Mouse (Mus musculus): Measurements from ENCODE around the gene Peli2. TPM values are rescaled to one million over a fixed set of nuclear protein-coding genes. Genes with fewer than 3 reads are reported as not detected.

Gene Peli2
- total RNA-seq, 2 experiments from 2014 or later = 18.5 to 25.2 TPM

- intact Hi-C loops (cut with DNase I) = loop anchor here (5.0 kb wide), 2 partner anchors 233 to 372 kb away; no protein-coding TSS in a partner anchor
- DNase-seq (ENCODE audit: low spot score in 2 of 2) = no peak
Measured at GRCm38 (mm10) chr14:48124011-48124410, 3.4 kb downstream of the Peli2 start.

GRCm38 (mm10) chr14:48124816-48125215 is 4.2 kb downstream of the Peli2 start:
- intact Hi-C loops (cut with DNase I) = loop anchor here (5.0 kb wide), 2 partner anchors 232 to 373 kb away; no protein-coding TSS in a partner anchor

GRCm38 (mm10) chr14:48125971-48126370 is 5.3 kb downstream of the Peli2 start:
- DNase-seq (ENCODE audit: low spot score in 2 of 2) = no peak
- intact Hi-C loops (cut with DNase I) = no loop called here

More at GRCm38 (mm10) chr14:48124816-48125215, 4.2 kb downstream of the Peli2 start:
- DNase-seq (ENCODE audit: low spot score in 2 of 2) = no peak

- intact Hi-C loops (cut with DNase I) = no loop called here
Measured at GRCm38 (mm10) chr14:48126931-48127330, 6.3 kb downstream of the Peli2 start.

GRCm38 (mm10) chr14:48127609-48128185 is 7.1 kb downstream of the Peli2 start:
- intact Hi-C loops (cut with DNase I) = no loop called here

More at GRCm38 (mm10) chr14:48126931-48127330, 6.3 kb downstream of the Peli2 start:
- no peak for DNase-seq (ENCODE audit: low spot score in 2 of 2)

GRCm38 (mm10) chr14:48128701-48129100 is 8.1 kb downstream of the Peli2 start:
- DNase-seq (ENCODE audit: low spot score in 2 of 2) = no peak
- intact Hi-C loops (cut with DNase I) = no loop called here

More at GRCm38 (mm10) chr14:48127609-48128185, 7.1 kb downstream of the Peli2 start:
- no peak for DNase-seq (ENCODE audit: low spot score in 2 of 2)

GRCm38 (mm10) chr14:48130021-48130420 is 9.4 kb downstream of the Peli2 start:
- no peak for DNase-seq (ENCODE audit: low spot score in 2 of 2)
- intact Hi-C loops (cut with DNase I) = no loop called here

- intact Hi-C loops (cut with DNase I) = no loop called here
- no peak for DNase-seq (ENCODE audit: low spot score in 2 of 2)
Measured at GRCm38 (mm10) chr14:48130761-48131575, 10.3 kb downstream of the Peli2 start.

GRCm38 (mm10) chr14:48131576-48131922 is 10.9 kb downstream of the Peli2 start:
- peak in 1 of 2 experiments; percentile 16 for DNase-seq (ENCODE audit: low spot score in 2 of 2)
- intact Hi-C loops (cut with DNase I) = no loop called here

GRCm38 (mm10) chr14:48132241-48132640 is 11.6 kb downstream of the Peli2 start:
- no peak for DNase-seq (ENCODE audit: low spot score in 2 of 2)
- intact Hi-C loops (cut with DNase I) = no loop called here

GRCm38 (mm10) chr14:48132865-48133802 is 12.5 kb downstream of the Peli2 start:
- no peak for DNase-seq (ENCODE audit: low spot score in 2 of 2)
- intact Hi-C loops (cut with DNase I) = no loop called here

GRCm38 (mm10) chr14:48134344-48134743 is 13.7 kb downstream of the Peli2 start:
- intact Hi-C loops (cut with DNase I) = no loop called here
- DNase-seq (ENCODE audit: low spot score in 2 of 2) = no peak

GRCm38 (mm10) chr14:48135816-48136345 is 15.3 kb downstream of the Peli2 start:
- intact Hi-C loops (cut with DNase I) = no loop called here
- DNase-seq (ENCODE audit: low spot score in 2 of 2) = no peak

GRCm38 (mm10) chr14:48137731-48138130 is 17.1 kb downstream of the Peli2 start:
- intact Hi-C loops (cut with DNase I) = no loop called here
- DNase-seq (ENCODE audit: low spot score in 2 of 2) = no peak

GRCm38 (mm10) chr14:48138138-48138537 is 17.5 kb downstream of the Peli2 start:
- DNase-seq (ENCODE audit: low spot score in 2 of 2) = no peak
- intact Hi-C loops (cut with DNase I) = no loop called here

- intact Hi-C loops (cut with DNase I) = no loop called here
- DNase-seq (ENCODE audit: low spot score in 2 of 2) = no peak
Measured at GRCm38 (mm10) chr14:48139409-48139808, 18.8 kb downstream of the Peli2 start.

GRCm38 (mm10) chr14:48141694-48142093 is 21.1 kb downstream of the Peli2 start:
- intact Hi-C loops (cut with DNase I) = no loop called here
- DNase-seq (ENCODE audit: low spot score in 2 of 2) = no peak

GRCm38 (mm10) chr14:48142696-48143095 is 22.1 kb downstream of the Peli2 start:
- intact Hi-C loops (cut with DNase I) = no loop called here
- no peak for DNase-seq (ENCODE audit: low spot score in 2 of 2)

- DNase-seq (ENCODE audit: low spot score in 2 of 2) = no peak
- intact Hi-C loops (cut with DNase I) = no loop called here
Measured at GRCm38 (mm10) chr14:48143141-48143540, 22.5 kb downstream of the Peli2 start.

- intact Hi-C loops (cut with DNase I) = no loop called here
Measured at GRCm38 (mm10) chr14:48144330-48144729, 23.7 kb downstream of the Peli2 start.

More at GRCm38 (mm10) chr14:48144330-48144729, 23.7 kb downstream of the Peli2 start:
- DNase-seq (ENCODE audit: low spot score in 2 of 2) = no peak

Data from left cerebral cortex, postnatal 36 days (tissue).